Mouse (Mus musculus) liver, embryonic 14 days (tissue): Measurements from ENCODE around the gene Apol7c. TPM values are rescaled to one million over a fixed set of nuclear protein-coding genes. Genes with fewer than 3 reads are reported as not detected.

Source experiments
- polyA plus RNA-seq: library from polyadenylated mRNA; depleted of rRNA; stranded (reverse); fragments of >200 nt; gene quantifications from 2 replicates; pipeline ENCODE4 v1.2.3, GENCODE M21; 2012; rRNA removed

The Apol7c gene
- polyA plus RNA-seq, result not detected in 2 replicates

GRCm38 (mm10) chr15:77533216-77533615, at the start of gene Apol7c:
Apol7c (minus strand) TSS chr15:77533316.

DNA sequence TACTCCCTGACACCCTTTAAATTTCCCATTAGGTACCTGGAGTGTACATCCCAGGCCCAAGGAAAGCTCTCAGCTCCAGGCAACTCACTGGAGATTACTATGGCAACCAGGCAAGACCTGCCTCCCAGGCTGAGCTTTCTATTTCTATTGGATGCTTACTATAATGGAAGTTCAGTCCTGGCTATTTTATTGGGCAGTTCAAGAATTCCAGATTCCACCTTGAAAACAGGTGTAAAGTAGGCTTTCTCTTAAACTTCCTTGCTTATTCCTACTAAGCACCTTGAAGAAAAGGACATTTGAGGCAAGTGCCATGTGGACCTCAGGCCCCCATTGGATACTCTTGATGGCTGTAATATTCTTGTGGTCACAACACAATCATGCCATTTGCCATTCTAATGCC, 28.7 kb upstream of the Apol7c start, which contains the start of gene 1700025B11Rik:
Gene 1700025B11Rik, minus strand, starts transcription at position 101 of the 400 bp plus-strand sequence.

DNA sequence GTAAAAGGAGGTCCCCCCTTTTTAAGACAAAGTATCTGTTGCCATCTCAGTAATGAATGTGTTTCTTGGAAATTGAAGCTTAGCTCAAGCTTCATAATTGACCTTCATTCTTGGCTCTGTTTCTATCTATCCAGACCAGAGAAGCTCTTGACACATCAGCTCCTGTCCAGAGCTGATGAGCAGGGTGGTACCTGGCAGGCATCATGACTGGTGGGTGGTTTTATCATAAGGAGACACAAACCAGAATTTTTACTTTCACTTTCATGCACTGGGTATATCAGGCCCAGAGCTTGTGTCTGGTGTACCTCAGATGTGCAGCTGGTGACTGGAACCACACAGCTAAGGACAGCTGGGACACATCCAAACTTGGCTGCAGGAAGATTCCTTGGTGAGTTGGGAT, 25.1 kb downstream of the Apol7c start, which contains the start of gene Apol11a:
Gene Apol11a, plus strand, starts transcription at position 306 of the 400 bp plus-strand sequence.

DNA sequence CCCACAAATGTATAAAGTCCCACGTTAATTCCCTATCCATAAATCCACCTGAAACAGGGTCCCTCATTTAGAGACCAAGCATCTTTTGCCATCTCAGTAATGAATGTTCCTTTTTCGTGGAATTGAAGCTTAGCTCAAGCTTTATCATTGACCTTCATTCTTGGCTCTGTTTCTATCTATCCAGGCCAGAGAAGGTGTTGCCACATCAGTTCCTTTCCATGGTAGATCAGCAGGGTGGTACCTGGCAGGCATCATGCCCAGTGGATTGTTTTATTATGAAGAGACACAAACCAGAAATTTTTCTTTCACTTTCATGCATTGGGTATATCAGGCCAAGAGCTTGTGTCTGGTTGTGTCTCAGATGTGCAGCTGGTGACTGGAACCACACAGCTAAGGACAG, 56.4 kb downstream of the Apol7c start, which contains the start of gene Apol10a:
Gene Apol10a, plus strand, starts transcription at position 355 of the 400 bp plus-strand sequence.

Other genes with a start within 250 kb of the Apol7c start
- gene Rbfox2, start 226.3 kb downstream of the Apol7c start, polyA plus RNA-seq, result 9.9 and 10.8 TPM in 2 replicates
- gene Apol7a, start 134.2 kb downstream of the Apol7c start, polyA plus RNA-seq, result 0.28 and 0.34 TPM in 2 replicates
- gene Apol9a, start 122.2 kb downstream of the Apol7c start, polyA plus RNA-seq, result 0.02 TPM in 1 of 2 replicates, not detected in the other
- not detected in 2 replicates for gene Apol7b, start 85.8 kb downstream of the Apol7c start, polyA plus RNA-seq
- gene Apol10a, start 56.3 kb downstream of the Apol7c start, polyA plus RNA-seq, result 0.03 and 0.05 TPM in 2 replicates
- 0.14 and 0.18 TPM in 2 replicates for gene Apol11a, start 25.0 kb downstream of the Apol7c start, polyA plus RNA-seq
- gene 1700025B11Rik, start 28.6 kb upstream of the Apol7c start, polyA plus RNA-seq, result not detected in 2 replicates
- 0.01 TPM in 2 replicates for gene Apol10b, start 62.8 kb upstream of the Apol7c start, polyA plus RNA-seq
- not detected in 2 replicates for gene Gm36245, start 65.9 kb upstream of the Apol7c start, polyA plus RNA-seq
- 4.1 and 4.6 TPM in 2 replicates for gene Apol11b, start 110.0 kb upstream of the Apol7c start, polyA plus RNA-seq
- gene Apol7e, start 165.5 kb upstream of the Apol7c start, polyA plus RNA-seq, result 0.01 TPM in 1 of 2 replicates, not detected in the other
- gene Apol9b, start 195.7 kb upstream of the Apol7c start, polyA plus RNA-seq, result 0.03 and 0.07 TPM in 2 replicates
- gene Apol8, start 223.7 kb upstream of the Apol7c start, polyA plus RNA-seq, result 42.8 and 44.5 TPM in 2 replicates